Mouse (Mus musculus): ENCODE results near the gene Cnih2.

The Cnih2 gene

GRCm38 (mm10) chr19:5045531-5045930, 52.8 kb downstream of the Cnih2 start:
- DNase-seq (ENCODE audit: low spot score), result no peak
